Mouse (Mus musculus) stomach, embryonic 14.5 days (tissue): Measurements from ENCODE around the gene Tsks. TPM values are rescaled to one million over a fixed set of nuclear protein-coding genes. Genes with fewer than 3 reads are reported as not detected.

Experiments
- ATAC-seq: fragments of 200-750 bp; cut with Nextera tagmentation; 2 replicates; pipeline ENCODE4 v1.8.0; 2017; ENCODE audit warnings: low read depth, moderate TSS enrichment; ENCODE audit not compliant: insufficient number of reproducible peaks, insufficient read depth, low FRiP score
- H3K27ac ChIP-seq: fragments of 300-500 bp; sonication (generic); 2 replicates; pipeline ENCODE4 v1.5.1; 2014; ENCODE audit warnings: mild to moderate bottlenecking, low read length, moderate library complexity, mixed read lengths
- H3K27me3 ChIP-seq: fragments of 300-500 bp; sonication (generic); 2 replicates; pipeline ENCODE4 v1.6.1; 2014; ENCODE audit warnings: low read length, control low read depth, mixed read lengths; ENCODE audit not compliant: control insufficient read depth, insufficient read depth
- H3K36me3 ChIP-seq: fragments of 300-500 bp; sonication (generic); 2 replicates; pipeline ENCODE4 v1.6.1; 2014; ENCODE audit warnings: mild to moderate bottlenecking, control low read depth, low read length, moderate library complexity, mixed read lengths; ENCODE audit not compliant: control insufficient read depth, insufficient read depth
- H3K4me1 ChIP-seq: fragments of 300-500 bp; sonication (generic); 2 replicates; pipeline ENCODE4 v1.6.1; 2014; ENCODE audit warnings: low read length, control low read depth, mixed read lengths; ENCODE audit not compliant: control insufficient read depth, insufficient read depth
- H3K4me2 ChIP-seq: fragments of 300-500 bp; sonication (generic); replicated peaks from 2 replicates; pipeline ENCODE4 v1.6.1; 2014; ENCODE audit warnings: low read depth, low read length, control low read depth
- H3K4me3 ChIP-seq: fragments of 300-500 bp; sonication (generic); 2 replicates; pipeline ENCODE4 v1.5.1; 2014; ENCODE audit warnings: low read depth, low read length, control low read depth
- H3K9ac ChIP-seq: fragments of 300-500 bp; sonication (generic); replicated peaks from 2 replicates; pipeline ENCODE4 v1.6.1; 2014; ENCODE audit warnings: low read depth, mild to moderate bottlenecking, control low read depth, low read length, moderate library complexity, mixed read lengths
- H3K9me3 ChIP-seq: fragments of 300-500 bp; sonication (generic); 2 replicates; pipeline ENCODE4 v1.6.1; 2016; ENCODE audit warnings: low read depth, low read length, control low read depth; ENCODE audit not compliant: control insufficient read depth
- WGBS: fragments of 180-500 bp; shearing (Covaris S2); extraction: QIAGEN DNeasy Blood & Tissue Kit; methylation state at CpG from one replicate; pipeline ENCODE4 v1.1.7; 2014; 5-methylcytosine and 5-hydroxymethylcytosine counted together
- polyA plus RNA-seq: library from polyadenylated mRNA; unstranded; fragments of >200 nt; fragmentation: Nextera tagmentation; extraction: Ambion mirVana; gene quantifications from 2 replicates; pipeline ENCODE4 v1.2.1, GENCODE M21; 2014

Gene Tsks
- polyA plus RNA-seq, 1 experiment from 2014 or later: 0.17 TPM

DNA sequence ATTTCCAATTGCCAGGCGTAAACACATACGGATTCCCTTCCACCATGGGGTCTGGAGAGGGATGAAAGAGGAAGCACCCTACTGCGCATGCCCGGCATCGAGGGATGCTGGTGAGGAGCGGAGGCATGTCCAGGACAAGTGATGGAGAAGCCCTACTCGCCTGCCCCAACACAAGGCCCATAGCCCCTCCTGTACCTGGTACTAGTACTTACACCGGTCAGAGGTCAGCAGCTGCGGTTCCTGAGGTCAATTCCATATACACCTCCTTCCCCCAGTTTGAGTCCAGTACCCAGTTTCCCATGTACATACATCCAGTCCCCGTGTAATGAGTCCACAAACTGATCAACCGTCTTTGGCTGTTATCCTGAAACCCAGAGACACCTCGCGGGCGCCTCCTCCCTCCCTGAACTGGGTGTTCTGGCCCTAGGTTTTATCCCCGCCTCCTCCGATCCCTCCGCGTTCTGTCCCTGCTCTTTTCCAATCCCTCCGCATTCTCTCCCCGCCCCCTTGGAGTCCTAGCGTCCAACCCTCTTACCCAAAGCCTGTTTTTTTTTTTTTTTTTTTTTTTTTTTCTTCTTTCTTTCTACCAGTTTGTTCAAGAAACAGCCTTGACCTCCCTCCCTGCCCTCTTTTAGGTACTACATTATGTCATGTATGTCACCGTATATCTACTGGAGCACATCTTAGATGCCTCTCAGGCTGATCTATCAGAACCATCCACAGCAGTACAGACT lies 31.5 kb downstream of the Tsks start, which contains the start of gene Cpt1c:
Gene Cpt1c, minus strand, starts transcription at position 469 of the 734 bp plus-strand sequence.
- peaks cover 11% of the 10 kb centered on the region for H3K4me1 ChIP-seq
- peak within 1 kb of the TSS; percentile 36 for H3K9ac ChIP-seq
- peak within 1 kb of the TSS; percentile 47 for H3K4me3 ChIP-seq
- peak within 1 kb of the TSS; percentile 82 for H3K27ac ChIP-seq
- peak within 1 kb of the TSS; percentile 64 for H3K4me2 ChIP-seq
- H3K9me3 ChIP-seq: no peaks in the 10 kb centered on the region
- no peaks in the 10 kb centered on the region for H3K27me3 ChIP-seq
- 3% methylated on average over 22 of the region's 22 CpGs for WGBS
- peak; percentile 40; the same call in 1 of the 2 replicates for ATAC-seq
- H3K36me3 ChIP-seq: peaks cover 36% of the 10 kb centered on the region

DNA sequence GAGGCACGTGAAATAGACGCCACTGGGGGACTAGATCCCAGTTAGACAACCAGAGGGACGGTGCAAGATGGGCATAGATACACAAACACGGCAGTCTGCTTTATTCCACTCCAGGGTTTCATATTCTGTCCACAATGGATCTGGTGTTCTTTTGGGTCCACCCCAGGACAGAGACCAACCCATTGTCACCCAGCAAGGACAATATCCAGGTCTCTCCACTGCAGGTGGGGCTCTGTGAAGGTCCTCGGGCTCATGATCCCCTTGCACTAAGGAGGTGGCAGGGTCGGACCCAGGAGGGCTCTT lies 32.1 kb downstream of the Tsks start:
- H3K36me3 ChIP-seq: peaks cover 41% of the 10 kb centered on the region
- WGBS: 22% methylated on average over 6 of the region's 6 CpGs
- ATAC-seq: no peak
- no peak overlapping the region for H3K4me3 ChIP-seq
- peak overlapping the region; percentile 82; the same call in 1 of the 2 replicates for H3K27ac ChIP-seq
- H3K27me3 ChIP-seq: no peaks in the 10 kb centered on the region
- H3K9me3 ChIP-seq: no peaks in the 10 kb centered on the region
- H3K9ac ChIP-seq: no peak overlapping the region
- H3K4me2 ChIP-seq: peak overlapping the region; percentile 64; the same call in 1 of the 2 replicates
- peaks cover 11% of the 10 kb centered on the region for H3K4me1 ChIP-seq

DNA sequence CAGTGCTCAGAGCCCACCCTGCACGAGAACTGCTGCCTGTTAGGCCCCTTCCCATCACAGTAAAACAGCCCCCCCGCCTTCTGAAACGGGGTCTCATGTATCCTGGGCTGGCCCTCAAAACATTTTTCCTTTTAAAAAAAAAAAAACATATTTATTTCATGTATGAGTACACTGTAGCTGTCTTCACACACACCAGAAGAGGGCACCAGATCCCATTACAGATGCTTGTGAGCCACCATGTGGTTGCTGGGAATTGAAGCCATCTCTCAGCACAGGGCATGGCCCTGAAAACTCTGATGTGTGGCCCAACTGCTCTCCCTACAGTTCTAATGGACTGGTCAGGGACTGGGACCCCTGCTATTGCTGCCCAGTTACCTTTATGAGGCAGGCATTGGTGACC lies 35.3 kb downstream of the Tsks start:
- Histone ChIP-seq H3K27me3 (no peaks in the 10 kb centered on the region), H3K27ac (no peak overlapping the region), H3K9me3 (no peaks in the 10 kb centered on the region), H3K9ac (no peak overlapping the region), H3K4me1 (peaks cover 4% of the 10 kb centered on the region; the same call in 1 of the 2 replicates), H3K36me3 (peaks cover 68% of the 10 kb centered on the region), H3K4me3 (no peak overlapping the region), H3K4me2 (no peak overlapping the region)
- ATAC-seq: no peak
- WGBS: 89% methylated on average over 3 of the region's 3 CpGs

DNA sequence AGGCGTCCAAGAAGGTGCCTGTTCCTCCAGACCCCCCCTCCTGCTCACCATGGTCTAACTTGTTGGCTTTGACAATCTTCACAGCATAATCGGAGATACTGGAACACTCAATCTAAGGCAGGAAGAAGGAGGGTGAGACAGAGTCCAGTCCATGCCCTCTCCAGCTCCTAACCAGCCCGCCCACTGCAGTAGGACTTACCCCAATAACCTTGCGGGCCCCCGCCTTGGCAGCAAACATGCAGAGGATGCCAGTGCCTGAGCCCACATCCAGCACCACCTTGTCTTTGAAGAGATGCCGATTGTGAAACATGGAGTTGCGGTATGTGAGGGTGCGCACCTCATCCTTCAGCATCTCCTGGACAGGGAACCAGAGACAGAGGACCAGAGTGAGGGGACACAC lies 38.5 kb downstream of the Tsks start:
- Histone ChIP-seq H3K4me3 (no peak overlapping the region), H3K27me3 (no peaks in the 10 kb centered on the region), H3K4me2 (no peak overlapping the region), H3K9ac (no peak overlapping the region), H3K36me3 (peaks cover 66% of the 10 kb centered on the region), H3K9me3 (no peaks in the 10 kb centered on the region), H3K27ac (no peak overlapping the region), H3K4me1 (peaks cover 16% of the 10 kb centered on the region)
- ATAC-seq: no peak
- WGBS: 92% methylated on average over 8 of the region's 8 CpGs

DNA sequence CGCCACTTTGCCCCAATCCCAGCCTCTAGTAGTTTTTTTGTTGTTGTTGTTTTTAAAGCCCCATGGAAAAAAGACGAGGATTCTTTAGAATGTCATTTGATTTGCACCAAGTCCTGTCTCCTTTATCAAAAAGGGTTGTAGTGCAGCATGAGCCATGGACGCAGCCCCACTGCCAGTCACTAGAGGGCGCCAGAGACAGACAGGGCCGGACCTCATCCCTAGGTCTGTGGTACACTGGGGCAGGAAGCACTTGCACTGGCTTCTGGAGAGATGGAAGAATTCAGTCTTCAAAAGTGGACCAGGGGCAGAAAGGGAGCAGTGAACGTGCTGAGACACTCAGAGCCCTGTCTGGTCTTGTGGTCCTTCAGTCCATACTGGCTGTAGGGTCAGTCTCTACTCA lies 40.1 kb downstream of the Tsks start:
- Histone ChIP-seq H3K27ac (no peak overlapping the region), H3K9me3 (no peaks in the 10 kb centered on the region), H3K4me2 (no peak overlapping the region), H3K27me3 (no peaks in the 10 kb centered on the region), H3K4me1 (peaks cover 18% of the 10 kb centered on the region), H3K36me3 (peaks cover 50% of the 10 kb centered on the region), H3K9ac (no peak overlapping the region), H3K4me3 (no peak overlapping the region)
- ATAC-seq: no peak
- WGBS: 30% methylated on average over 6 of the region's 6 CpGs

DNA sequence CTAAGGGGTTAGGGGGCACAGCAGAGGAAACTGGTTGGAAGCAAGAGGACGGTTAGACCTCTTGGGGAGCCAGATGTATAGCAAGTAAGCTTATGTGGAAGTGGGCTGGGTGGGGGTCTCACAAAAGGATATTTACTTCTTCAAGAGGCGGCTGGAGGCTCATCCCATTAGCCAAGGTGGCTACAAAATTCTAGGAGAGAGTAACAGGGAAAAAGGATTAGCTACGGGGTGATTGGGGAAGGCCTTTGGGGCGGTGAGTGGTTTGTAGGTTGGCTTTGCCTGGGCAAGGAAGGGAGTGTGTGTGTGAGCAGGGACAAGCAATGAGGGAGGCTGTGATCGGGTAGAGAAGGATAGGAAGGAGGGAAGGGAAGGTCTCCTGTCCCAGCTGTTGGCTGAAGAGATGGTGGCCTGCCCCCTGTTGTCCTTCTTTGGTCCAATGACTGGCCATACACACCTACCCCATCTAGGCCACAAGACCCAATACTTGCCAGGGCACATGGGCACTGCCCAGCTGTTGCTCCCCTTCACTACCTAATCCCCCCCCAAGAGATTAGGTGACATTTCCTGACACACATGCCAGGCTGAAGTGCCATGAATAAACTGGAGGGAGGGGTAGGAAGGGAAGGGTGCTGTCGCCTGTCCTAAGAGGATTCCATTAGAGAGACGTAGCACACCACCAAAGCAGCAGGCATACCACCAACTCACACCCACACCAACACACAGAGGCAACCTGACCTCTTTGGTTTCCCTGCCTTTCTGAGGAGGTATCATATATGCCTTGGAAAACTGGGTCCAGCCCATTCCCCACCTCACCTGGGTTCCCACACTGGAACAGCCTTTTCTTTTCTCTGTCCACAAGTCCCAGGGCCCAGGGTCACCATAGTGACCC lies 41.2 kb downstream of the Tsks start:
- Histone ChIP-seq H3K9ac (0 out of 2 replicates have a peak overlapping the region, but pooled peaks have one; percentile 6), H3K9me3 (no peaks in the 10 kb centered on the region), H3K27me3 (no peaks in the 10 kb centered on the region), H3K4me3 (peak overlapping the region; percentile 98), H3K4me2 (peak overlapping the region; percentile 52), H3K27ac (peak overlapping the region; percentile 44; the same call in 1 of the 2 replicates), H3K36me3 (peaks cover 39% of the 10 kb centered on the region), H3K4me1 (peaks cover 24% of the 10 kb centered on the region)
- ATAC-seq: no peak
- 73% methylated on average over 7 of the region's 7 CpGs for WGBS

DNA sequence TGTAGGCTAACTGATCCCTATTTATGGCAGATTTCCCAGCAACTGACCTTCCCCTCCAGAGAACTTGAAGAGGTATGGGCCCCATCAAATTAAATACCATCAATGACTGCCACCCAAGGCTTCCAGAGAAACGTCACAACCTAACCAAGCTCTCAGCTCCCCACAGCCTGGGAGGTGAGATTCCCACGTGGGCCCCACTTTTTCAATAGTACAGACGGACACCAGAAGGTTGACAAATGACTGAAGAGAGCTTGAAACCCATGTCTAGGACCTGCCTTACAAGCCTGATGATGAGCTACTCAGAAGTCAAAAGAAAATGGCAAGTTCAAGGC lies 41.8 kb downstream of the Tsks start:
- Histone ChIP-seq H3K27me3 (no peaks in the 10 kb centered on the region), H3K4me3 (peak overlapping the region; percentile 98), H3K36me3 (peaks cover 33% of the 10 kb centered on the region), H3K4me2 (peak overlapping the region; percentile 52), H3K9ac (0 out of 2 replicates have a peak overlapping the region, but pooled peaks have one; percentile 6), H3K9me3 (no peaks in the 10 kb centered on the region), H3K27ac (no peak overlapping the region; the same call in 1 of the 2 replicates), H3K4me1 (peaks cover 24% of the 10 kb centered on the region)
- no peak for ATAC-seq
- whole genome bisulfite sequencing: 33% methylated on average over 3 of the region's 3 CpGs

DNA sequence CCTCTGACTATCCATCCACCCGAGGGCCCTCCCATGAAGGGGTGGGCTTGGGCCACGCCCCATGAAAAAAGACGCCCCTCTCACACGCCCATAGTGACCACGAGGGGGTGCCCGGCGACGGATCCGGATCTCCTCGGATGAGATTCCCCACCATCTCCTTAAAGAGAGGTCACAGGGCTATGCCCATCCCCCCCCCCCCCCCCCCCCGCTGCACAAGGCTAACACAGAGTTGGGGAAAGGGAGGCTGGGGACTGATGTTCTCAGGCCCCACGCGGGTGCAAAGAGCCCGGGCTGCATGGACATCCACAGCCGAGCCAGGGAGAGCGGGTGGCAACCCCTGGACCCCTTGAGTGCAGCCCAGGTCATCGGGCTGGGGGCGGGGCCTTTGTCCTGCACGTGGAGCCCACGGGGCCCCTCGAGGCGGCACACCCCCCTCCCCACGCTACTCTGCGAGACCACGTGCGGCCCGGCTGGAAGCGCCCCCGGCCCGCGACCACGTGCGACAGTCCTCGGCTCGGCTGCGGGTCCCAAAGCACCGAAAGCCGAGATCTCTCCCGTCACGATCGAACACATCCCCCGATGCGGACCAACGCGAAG lies 42.7 kb downstream of the Tsks start:
- peak overlapping the region; percentile 52 for H3K4me2 ChIP-seq
- ATAC-seq: peak; percentile 3; the same call in 1 of the 2 replicates
- peak overlapping the region; percentile 95 for H3K27ac ChIP-seq
- under 1% methylated on average over 33 of the region's 45 CpGs for WGBS
- H3K36me3 ChIP-seq: peaks cover 28% of the 10 kb centered on the region
- H3K4me1 ChIP-seq: peaks cover 24% of the 10 kb centered on the region
- no peaks in the 10 kb centered on the region for H3K9me3 ChIP-seq
- peak overlapping the region; percentile 98 for H3K9ac ChIP-seq
- H3K27me3 ChIP-seq: no peaks in the 10 kb centered on the region
- peak overlapping the region; percentile 98 for H3K4me3 ChIP-seq
